In the genomic region with DNA sequence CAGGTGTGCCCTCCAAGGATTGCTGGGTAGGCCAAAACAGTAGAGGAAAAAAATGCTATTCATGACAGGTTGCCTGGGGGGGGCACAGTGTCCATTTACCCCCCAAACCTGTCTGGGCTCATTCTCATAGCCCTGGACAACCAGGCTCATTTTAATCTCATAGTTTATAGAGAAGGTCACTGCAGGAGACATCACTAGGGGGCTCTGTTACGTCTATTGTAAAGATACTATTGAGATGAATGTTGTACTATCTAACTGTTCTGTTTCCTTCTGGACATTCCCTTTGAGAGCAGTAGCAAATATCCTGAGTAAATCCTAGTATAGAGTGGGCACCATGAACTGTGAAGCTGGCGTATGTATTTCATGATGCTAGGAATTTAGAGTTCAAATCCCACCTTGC, we compare ENCODE assay signal across 20 mouse cellular contexts. TPM values are rescaled to one million over a fixed set of nuclear protein-coding genes. Genes with fewer than 3 reads are reported as not detected.
A peak's percentile ranks its signal among the peaks of the same experiment; 100 is the strongest.
DNase-seq lines count a peak whose midpoint lies in the region; ATAC-seq and TF ChIP-seq lines count a peak whose summit lies in the region.
"Had no signal": no experiment of that assay in that cellular context is flagged by ENCODE, and none has a peak within 500 bp of the region (broad histone marks: within the 10 kb centered on the region; RNA-seq: fewer than 3 reads in every experiment).

No protein-coding gene starts in this region.

- no peak for TF ChIP-seq EP300 in liver, postnatal 0 days (IDR thresholded peaks at IDR 0.05; ENCODE audit: low read depth)

- intact Hi-C loops in gastrocnemius, adult 2 months (cut with DNase I): no loop called here
- intact Hi-C loops in gastrocnemius, postnatal 36 days (cut with DNase I): loop anchor here (5.0 kb wide), 1 partner anchor 281 kb away; no protein-coding TSS in a partner anchor

- H3K4me2 ChIP-seq in liver, postnatal 0 days (ENCODE audit: low read depth, low read length): no peak overlapping the region
- no peak overlapping the region for H3K4me2 ChIP-seq in liver, embryonic 12.5 days
- H3K4me2 ChIP-seq: forebrain, embryonic 13.5 days; limb, embryonic 15.5 days; midbrain, embryonic 12.5 days had no signal

- H3K9me3 ChIP-seq in liver, postnatal 0 days (ENCODE audit: low read length): no peaks in the 10 kb centered on the region
- H3K9me3 ChIP-seq in liver, embryonic 12.5 days (replicated peaks): no peaks in the 10 kb centered on the region
- H3K9me3 ChIP-seq: forebrain, embryonic 13.5 days; G1E; limb, embryonic 15.5 days; midbrain, embryonic 12.5 days had no signal

- H3K9ac ChIP-seq in liver, postnatal 0 days (replicated peaks): no peak overlapping the region
- H3K9ac ChIP-seq in liver, embryonic 12.5 days: no peak overlapping the region
- H3K9ac ChIP-seq: forebrain, embryonic 13.5 days; limb, embryonic 15.5 days; midbrain, embryonic 12.5 days had no signal

- no peak for ATAC-seq in liver, postnatal 0 days
- no peak for ATAC-seq in liver, embryonic 12.5 days
- no peak for ATAC-seq in activated CD4-positive, CD25-positive, alpha-beta regulatory T cell, adult 4 months
- ATAC-seq: forebrain, embryonic 13.5 days; hindbrain, postnatal 0 days had no signal

- H3K4me1 ChIP-seq in liver, postnatal 0 days (ENCODE audit: insufficient read depth): 0 out of 2 replicates have a peak, but pooled peaks cover 2% of the 10 kb centered on the region
- H3K4me1 ChIP-seq in liver, embryonic 12.5 days: 0 out of 2 replicates have a peak, but pooled peaks cover 3% of the 10 kb centered on the region

- TF ChIP-seq CTCF in gastrocnemius, adult 2 months (IDR thresholded peaks at IDR 0.05): peak; percentile 8; the same call in 1 of the 2 replicates
- peak; percentile 43 for TF ChIP-seq CTCF in liver, postnatal 0 days (IDR thresholded peaks at IDR 0.05; ENCODE audit: low read depth)

- no peaks in the 10 kb centered on the region for H3K36me3 ChIP-seq in liver, postnatal 0 days (replicated peaks; ENCODE audit: insufficient read depth, low read length)
- no peaks in the 10 kb centered on the region for H3K36me3 ChIP-seq in liver, embryonic 12.5 days
- H3K36me3 ChIP-seq: G1E; limb, embryonic 15.5 days; midbrain, embryonic 12.5 days had no signal

- H3K4me3 ChIP-seq in gastrocnemius, adult 2 months: no peak overlapping the region
- H3K4me3 ChIP-seq in liver, postnatal 0 days (ENCODE audit: low read depth, low read length): no peak overlapping the region
- no peak overlapping the region for H3K4me3 ChIP-seq in liver, embryonic 12.5 days
- H3K4me3 ChIP-seq: forebrain, embryonic 13.5 days; limb, embryonic 15.5 days; midbrain, embryonic 12.5 days had no signal

- H3K27me3 ChIP-seq in liver, postnatal 0 days (ENCODE audit: insufficient read depth, low read length): no peaks in the 10 kb centered on the region
- H3K27me3 ChIP-seq in liver, embryonic 12.5 days (replicated peaks): peaks cover 11% of the 10 kb centered on the region; the same call in 1 of the 2 replicates
- H3K27me3 ChIP-seq: forebrain, embryonic 13.5 days; limb, embryonic 15.5 days had no signal

- no peak for DNase-seq in gastrocnemius, adult 2 months
- no peak for DNase-seq in gastrocnemius, postnatal 36 days
- no peak for DNase-seq in liver, postnatal 0 days
- DNase-seq in thymus, postnatal 25 days: peak; percentile 6
- no peak for DNase-seq in thymus, postnatal 0 days (ENCODE audit: low spot score)
- DNase-seq: adrenal gland, adult 8-10 months; cerebellum, postnatal 14 days; heart, postnatal 4 days; kidney, adult 2 months; kidney, postnatal 36 days; lung, postnatal 4 days; retina, postnatal 1 day; right cerebral cortex, postnatal 4 days had no signal

- WGBS in liver, postnatal 0 days (ENCODE audit: insufficient replicate concordance): 56% methylated on average over 2 of the region's 2 CpGs
- 53% methylated on average over 2 of the region's 2 CpGs for WGBS in liver, embryonic 12.5 days (ENCODE audit: insufficient replicate concordance)

- no peak overlapping the region for H3K27ac ChIP-seq in gastrocnemius, adult 2 months
- H3K27ac ChIP-seq in liver, postnatal 0 days (ENCODE audit: low read depth): no peak overlapping the region
- no peak overlapping the region for H3K27ac ChIP-seq in liver, embryonic 12.5 days
- H3K27ac ChIP-seq: forebrain, embryonic 13.5 days; hindbrain, postnatal 0 days; limb, embryonic 15.5 days; midbrain, embryonic 12.5 days had no signal

RNA-seq across cellular contexts. Expression of gene Epc2, which starts 5.0 kb away (rescaled TPM):
- total RNA-seq in gastrocnemius, adult 2 months (2021): 10 to 100 TPM; 14.1 to 17.1 TPM
- 10 to 100 TPM; 10.2 to 14.0 TPM for total RNA-seq in gastrocnemius, postnatal 36 days (2021)
- 1.6 and 1.9 TPM in 2 replicates for polyA plus RNA-seq in liver, postnatal 0 days (2015; fragmentation: Nextera tagmentation; extraction: Ambion mirVana)
- 2.8 and 3.1 TPM in 2 replicates for polyA plus RNA-seq in liver, embryonic 12.5 days (2016; fragmentation: Nextera tagmentation; extraction: Ambion mirVana)
- 7.4 and 8.0 TPM in 2 replicates for polyA plus RNA-seq in thymus, postnatal 0 days (2015; fragmentation: Nextera tagmentation; extraction: Ambion mirVana)
- 1 to 10 TPM; 7.0 TPM for polyA plus RNA-seq in activated CD4-positive, CD25-positive, alpha-beta regulatory T cell, adult 4 months (2017; shearing (Covaris generic))
